Comparison of ENCODE assay signal across 14 mouse cellular contexts in the genomic region with DNA sequence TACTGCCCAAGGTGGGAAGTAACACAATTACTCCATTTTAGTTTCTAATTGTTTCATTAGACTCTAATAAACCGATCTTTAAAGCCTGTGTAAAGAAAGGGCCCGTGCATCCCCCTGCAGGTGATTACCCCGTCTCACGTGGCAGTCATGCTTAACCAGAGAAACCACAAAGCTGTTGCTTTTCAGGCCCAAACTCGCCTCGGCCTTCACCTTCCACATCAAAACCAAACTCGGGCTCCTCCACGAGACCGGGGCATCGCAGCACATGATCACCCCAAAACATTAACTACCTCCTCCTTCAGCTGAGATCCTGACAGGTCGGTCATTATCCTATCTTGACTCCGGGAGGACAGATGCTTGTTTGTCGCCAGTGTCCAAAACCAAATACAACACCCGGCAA. TPM values are rescaled to one million over a fixed set of nuclear protein-coding genes. Genes with fewer than 3 reads are reported as not detected.
DNase-seq lines count a peak whose midpoint lies in the region; ATAC-seq lines count a peak whose summit lies in the region.
"Had no signal": no experiment of that assay in that cellular context is flagged by ENCODE, and none has a peak within 500 bp of the region (broad histone marks: within the 10 kb centered on the region; RNA-seq: fewer than 3 reads in every experiment).

No protein-coding gene starts in this region.

- no peaks in the 10 kb centered on the region for H3K27me3 ChIP-seq in intestine, embryonic 15.5 days (replicated peaks)
- H3K27me3 ChIP-seq in splenic B cell, adult 2 months (ENCODE audit: control insufficient read depth, insufficient read depth, low read length, poor library complexity, severe bottlenecking): no peaks in the 10 kb centered on the region
- H3K27me3 ChIP-seq: embryonic facial prominence, embryonic 15.5 days; limb, embryonic 13.5 days had no signal

- ATAC-seq in intestine, embryonic 15.5 days: peak; percentile 41
- ATAC-seq: forebrain, postnatal 0 days; midbrain, embryonic 16.5 days had no signal

- H3K4me2 ChIP-seq in intestine, embryonic 15.5 days (replicated peaks): peak overlapping the region; percentile 42
- H3K4me2 ChIP-seq: embryonic facial prominence, embryonic 15.5 days; limb, embryonic 13.5 days had no signal

- 55% methylated on average over 14 of the region's 14 CpGs for WGBS in intestine, embryonic 15.5 days

- no peaks in the 10 kb centered on the region for H3K36me3 ChIP-seq in intestine, embryonic 15.5 days
- H3K36me3 ChIP-seq in splenic B cell, adult 2 months (ENCODE audit: control insufficient read depth, insufficient read depth, low read length, poor library complexity, severe bottlenecking): no peaks in the 10 kb centered on the region
- H3K36me3 ChIP-seq: embryonic facial prominence, embryonic 15.5 days; limb, embryonic 13.5 days had no signal

- H3K27ac ChIP-seq in intestine, embryonic 15.5 days: peak overlapping the region; percentile 68
- H3K27ac ChIP-seq: embryonic facial prominence, embryonic 15.5 days; layer of hippocampus, adult 2 months; limb, embryonic 13.5 days had no signal

- H3K9me3 ChIP-seq in intestine, embryonic 15.5 days: no peaks in the 10 kb centered on the region
- H3K9me3 ChIP-seq: embryonic facial prominence, embryonic 15.5 days; limb, embryonic 13.5 days had no signal

- H3K9ac ChIP-seq in intestine, embryonic 15.5 days: peak overlapping the region; percentile 20; the same call in 1 of the 2 replicates
- H3K9ac ChIP-seq: embryonic facial prominence, embryonic 15.5 days; forebrain, postnatal 0 days; limb, embryonic 13.5 days had no signal

- peak; percentile 5 for DNase-seq in spleen, adult 12 weeks (ENCODE audit: low spot score)
- DNase-seq in spleen, postnatal 4 days (ENCODE audit: low spot score in 2 of 2): no peak
- DNase-seq in kidney, postnatal 25 days: peak; percentile 32 to 59
- DNase-seq in splenic B cell, adult 2 months (ENCODE audit: low read depth, low spot score): peak; percentile 69
- no peak for DNase-seq in layer of hippocampus, postnatal 10 days (ENCODE audit: low spot score in 2 of 2)
- no peak for DNase-seq in embryo, embryonic 10.5 days (ENCODE audit: low spot score)
- DNase-seq: cerebellum, postnatal 10 days; forebrain, postnatal 0 days; thymus, adult 2 months had no signal

- 0 out of 2 replicates have a peak, but pooled peaks cover 3% of the 10 kb centered on the region for H3K4me1 ChIP-seq in intestine, embryonic 15.5 days (replicated peaks)
- H3K4me1 ChIP-seq: embryonic facial prominence, embryonic 15.5 days had no signal

- no peak overlapping the region for H3K4me3 ChIP-seq in intestine, embryonic 15.5 days (replicated peaks)
- H3K4me3 ChIP-seq: embryonic facial prominence, embryonic 15.5 days; layer of hippocampus, adult 2 months; limb, embryonic 13.5 days had no signal

RNA-seq across cellular contexts. Expression of a gene that starts 58.2 kb away (rescaled TPM):
- 129 and 133 TPM in 2 replicates for polyA plus RNA-seq in intestine, embryonic 15.5 days (2015; fragmentation: Nextera tagmentation; extraction: Ambion mirVana)
- total RNA-seq in layer of hippocampus, postnatal 10 days (2021): 1 to 10 TPM in 1 of 2 experiments, under 1 TPM in 1; 0.71 to 3.8 TPM

Comparison
In these comparisons a context has a peak if more than half of its experiments do, and no peak if none do; other contexts are left out.
1. DNase-seq: peak in spleen, adult 12 weeks (single experiment), kidney, postnatal 25 days (2 of 2) and splenic B cell, adult 2 months (single experiment); none in spleen, postnatal 4 days (0 of 2), layer of hippocampus, postnatal 10 days (0 of 2) and embryo, embryonic 10.5 days (single experiment).